Mouse (Mus musculus) forebrain, embryonic 12.5 days (tissue): ENCODE data around the gene Ccdc83. TPM values are rescaled to one million over a fixed set of nuclear protein-coding genes. Genes with fewer than 3 reads are reported as not detected.
"Not testable (repeated sequence)": the region's sequence is repeated elsewhere in the genome, so short reads cannot be mapped to it uniquely, and the experiment has no call there.

ENCODE experiments used
- ATAC-seq: fragments of 200-750 bp; cut with Nextera tagmentation; 2 replicates; pipeline ENCODE4 v1.8.0; 2017; ENCODE audit warnings: moderate TSS enrichment; ENCODE audit not compliant: low FRiP score
- H3K27ac ChIP-seq: fragments of 300-500 bp; sonication (generic); 2 replicates; pipeline ENCODE4 v1.5.1; 2016; ENCODE audit warnings: mild to moderate bottlenecking
- H3K27me3 ChIP-seq: fragments of 300-500 bp; sonication (generic); 2 replicates; pipeline ENCODE4 v1.6.1; 2016; ENCODE audit warnings: mild to moderate bottlenecking
- H3K36me3 ChIP-seq: fragments of 300-500 bp; sonication (generic); replicated peaks from 2 replicates; pipeline ENCODE4 v1.6.1; 2016; ENCODE audit warnings: mild to moderate bottlenecking
- H3K4me1 ChIP-seq: fragments of 300-500 bp; sonication (generic); 2 replicates; pipeline ENCODE4 v1.6.1; 2016
- H3K4me2 ChIP-seq: fragments of 300-500 bp; sonication (generic); 2 replicates; pipeline ENCODE4 v1.6.1; 2016; ENCODE audit warnings: mild to moderate bottlenecking, moderate library complexity
- H3K4me3 ChIP-seq: fragments of 300-500 bp; sonication (generic); replicated peaks from 2 replicates; pipeline ENCODE4 v1.5.1; 2016; ENCODE audit warnings: mild to moderate bottlenecking
- H3K9ac ChIP-seq: fragments of 300-500 bp; sonication (generic); 2 replicates; pipeline ENCODE4 v1.6.1; 2016; ENCODE audit warnings: mild to moderate bottlenecking
- H3K9me3 ChIP-seq: fragments of 300-500 bp; sonication (generic); 2 replicates; pipeline ENCODE4 v1.6.1; 2016
- WGBS: fragments of 180-500 bp; shearing (Covaris S2); methylation state at CpG from one replicate; pipeline ENCODE4 v1.1.7; 2016; 5-methylcytosine and 5-hydroxymethylcytosine counted together
- polyA plus RNA-seq: library from polyadenylated mRNA; unstranded; fragments of >200 nt; fragmentation: Nextera tagmentation; extraction: Ambion mirVana; gene quantifications from 2 replicates; pipeline ENCODE4 v1.2.1, GENCODE M21; 2016

Ccdc83 gene
- polyA plus RNA-seq, 1 experiment from 2014 or later = not detected

- no peak for ATAC-seq
- Histone ChIP-seq H3K4me2 (no peak overlapping the region), H3K9me3 (no peaks in the 10 kb centered on the region), H3K36me3 (no peaks in the 10 kb centered on the region), H3K4me1 (no peaks in the 10 kb centered on the region), H3K9ac (no peak overlapping the region), H3K27ac (no peak overlapping the region), H3K4me3 (no peak overlapping the region), H3K27me3 (no peaks in the 10 kb centered on the region)
- 83% methylated on average over 5 of the region's 5 CpGs for WGBS
These were observed 21.9 kb downstream of the Ccdc83 start for GRCm38 (mm10) chr7:90243643-90244042.

GRCm38 (mm10) chr7:90243151-90243550, 22.4 kb downstream of the Ccdc83 start:
- Histone ChIP-seq H3K27me3 (no peaks in the 10 kb centered on the region), H3K9me3 (no peaks in the 10 kb centered on the region), H3K4me2 (no peak overlapping the region), H3K27ac (no peak overlapping the region), H3K9ac (no peak overlapping the region), H3K4me3 (no peak overlapping the region), H3K36me3 (no peaks in the 10 kb centered on the region), H3K4me1 (no peaks in the 10 kb centered on the region)
- WGBS = 92% methylated on average over 6 of the region's 6 CpGs
- ATAC-seq = no peak

- no peaks in the 10 kb centered on the region for H3K36me3 ChIP-seq
- H3K27ac ChIP-seq = no peak overlapping the region
- ATAC-seq = no peak
These were observed 29.2 kb downstream of the Ccdc83 start for GRCm38 (mm10) chr7:90236289-90236905.

GRCm38 (mm10) chr7:90233921-90234320, 31.7 kb downstream of the Ccdc83 start:
- Histone ChIP-seq H3K4me2 (no peak overlapping the region), H3K27ac (no peak overlapping the region), H3K9ac (no peak overlapping the region), H3K4me1 (0 out of 2 replicates have a peak, but pooled peaks cover 5% of the 10 kb centered on the region), H3K9me3 (no peaks in the 10 kb centered on the region), H3K4me3 (no peak overlapping the region), H3K36me3 (no peaks in the 10 kb centered on the region), H3K27me3 (no peaks in the 10 kb centered on the region)
- ATAC-seq = no peak
- WGBS = 73% methylated on average over 4 of the region's 4 CpGs

More at GRCm38 (mm10) chr7:90236289-90236905, 29.2 kb downstream of the Ccdc83 start:
- Histone ChIP-seq H3K4me1 (0 out of 2 replicates have a peak, but pooled peaks cover 5% of the 10 kb centered on the region), H3K4me2 (no peak overlapping the region), H3K4me3 (no peak overlapping the region), H3K27me3 (no peaks in the 10 kb centered on the region), H3K9ac (no peak overlapping the region), H3K9me3 (no peaks in the 10 kb centered on the region)
- 35% methylated on average over 4 of the region's 4 CpGs for WGBS

- ATAC-seq = no peak
- 70% methylated on average over 9 of the region's 9 CpGs for WGBS
- no peaks in the 10 kb centered on the region for H3K9me3 ChIP-seq
- no peak overlapping the region for H3K9ac ChIP-seq
- 0 out of 2 replicates have a peak, but pooled peaks cover 5% of the 10 kb centered on the region for H3K4me1 ChIP-seq
- no peak overlapping the region for H3K27ac ChIP-seq
- no peaks in the 10 kb centered on the region for H3K36me3 ChIP-seq
- H3K4me2 ChIP-seq = no peak overlapping the region
- no peaks in the 10 kb centered on the region for H3K27me3 ChIP-seq
- H3K4me3 ChIP-seq = no peak overlapping the region
These were observed 34.1 kb downstream of the Ccdc83 start for GRCm38 (mm10) chr7:90231431-90231830.

- not testable (repeated sequence) for ATAC-seq, H3K9me3 ChIP-seq, H3K27me3 ChIP-seq, H3K9ac ChIP-seq, H3K27ac ChIP-seq, H3K4me1 ChIP-seq, H3K4me3 ChIP-seq, H3K36me3 ChIP-seq, H3K4me2 ChIP-seq
These were observed 36.7 kb downstream of the Ccdc83 start for GRCm38 (mm10) chr7:90228884-90229283.

- Histone ChIP-seq H3K27me3 (no peaks in the 10 kb centered on the region), H3K9me3 (no peaks in the 10 kb centered on the region), H3K36me3 (no peaks in the 10 kb centered on the region), H3K27ac (no peak overlapping the region), H3K4me1 (no peaks in the 10 kb centered on the region), H3K9ac (no peak overlapping the region), H3K4me2 (no peak overlapping the region), H3K4me3 (no peak overlapping the region)
- WGBS = 96% methylated on average over 4 of the region's 4 CpGs
- no peak for ATAC-seq
These were observed 37.5 kb downstream of the Ccdc83 start for GRCm38 (mm10) chr7:90228075-90228474.

GRCm38 (mm10) chr7:90221487-90221886, 44.1 kb downstream of the Ccdc83 start:
- no peak overlapping the region for H3K9ac ChIP-seq
- no peak overlapping the region for H3K27ac ChIP-seq
- H3K27me3 ChIP-seq = no peaks in the 10 kb centered on the region
- H3K36me3 ChIP-seq = no peaks in the 10 kb centered on the region
- H3K4me3 ChIP-seq = no peak overlapping the region
- no peak overlapping the region for H3K4me2 ChIP-seq
- 0 out of 2 replicates have a peak, but pooled peaks cover 3% of the 10 kb centered on the region for H3K4me1 ChIP-seq
- no peaks in the 10 kb centered on the region for H3K9me3 ChIP-seq
- ATAC-seq = no peak
- 86% methylated on average over 2 of the region's 2 CpGs for WGBS

- Histone ChIP-seq H3K4me2 (no peak overlapping the region), H3K27me3 (no peaks in the 10 kb centered on the region), H3K4me1 (0 out of 2 replicates have a peak, but pooled peaks cover 8% of the 10 kb centered on the region), H3K9ac (no peak overlapping the region), H3K36me3 (no peaks in the 10 kb centered on the region), H3K4me3 (no peak overlapping the region), H3K9me3 (no peaks in the 10 kb centered on the region), H3K27ac (no peak overlapping the region)
- ATAC-seq = no peak
- WGBS = 89% methylated on average over 5 of the region's 5 CpGs
These were observed 47.5 kb downstream of the Ccdc83 start for GRCm38 (mm10) chr7:90218122-90218521.

- Histone ChIP-seq H3K4me2 (no peak overlapping the region), H3K9ac (no peak overlapping the region), H3K4me3 (no peak overlapping the region), H3K9me3 (no peaks in the 10 kb centered on the region), H3K4me1 (0 out of 2 replicates have a peak, but pooled peaks cover 8% of the 10 kb centered on the region), H3K27ac (no peak overlapping the region), H3K36me3 (no peaks in the 10 kb centered on the region), H3K27me3 (no peaks in the 10 kb centered on the region)
- 40% methylated on average over 8 of the region's 8 CpGs for WGBS
- peak; percentile 63; the same call in 1 of the 2 replicates for ATAC-seq
These were observed 49.1 kb downstream of the Ccdc83 start for GRCm38 (mm10) chr7:90216511-90216910.

GRCm38 (mm10) chr7:90210947-90211346, 54.6 kb downstream of the Ccdc83 start:
- no peak for ATAC-seq
- no peak overlapping the region for H3K9ac ChIP-seq
- no peak overlapping the region for H3K4me3 ChIP-seq
- H3K27ac ChIP-seq = no peak overlapping the region
- H3K9me3 ChIP-seq = no peaks in the 10 kb centered on the region
- H3K4me2 ChIP-seq = no peak overlapping the region
- no peaks in the 10 kb centered on the region for H3K27me3 ChIP-seq
- H3K36me3 ChIP-seq = peaks cover 21% of the 10 kb centered on the region
- 0 out of 2 replicates have a peak, but pooled peaks cover 2% of the 10 kb centered on the region for H3K4me1 ChIP-seq

- ATAC-seq = 0 out of 2 replicates have a peak, but pooled peaks have one; percentile 18
- no peak overlapping the region for H3K27ac ChIP-seq
These were observed 55.5 kb downstream of the Ccdc83 start for GRCm38 (mm10) chr7:90210116-90210515.

GRCm38 (mm10) chr7:90203914-90204313, 61.7 kb downstream of the Ccdc83 start:
- Histone ChIP-seq H3K36me3 (peaks cover 22% of the 10 kb centered on the region), H3K4me3 (no peak overlapping the region), H3K9ac (no peak overlapping the region), H3K27ac (no peak overlapping the region), H3K27me3 (no peaks in the 10 kb centered on the region), H3K9me3 (no peaks in the 10 kb centered on the region), H3K4me1 (0 out of 2 replicates have a peak, but pooled peaks cover 2% of the 10 kb centered on the region), H3K4me2 (no peak overlapping the region)
- WGBS = 99% methylated on average over 2 of the region's 2 CpGs
- ATAC-seq = no peak

More at GRCm38 (mm10) chr7:90210116-90210515, 55.5 kb downstream of the Ccdc83 start:
- no peak overlapping the region for H3K4me3 ChIP-seq
- no peaks in the 10 kb centered on the region for H3K27me3 ChIP-seq
- no peaks in the 10 kb centered on the region for H3K9me3 ChIP-seq
- no peak overlapping the region for H3K4me2 ChIP-seq
- H3K9ac ChIP-seq = no peak overlapping the region
- 95% methylated on average over 2 of the region's 2 CpGs for WGBS
- H3K36me3 ChIP-seq = peaks cover 21% of the 10 kb centered on the region
- 0 out of 2 replicates have a peak, but pooled peaks cover 2% of the 10 kb centered on the region for H3K4me1 ChIP-seq
